Mouse (Mus musculus) hindbrain, embryonic 16.5 days (tissue): ENCODE measurements around the gene Chn2. TPM values are rescaled to one million over a fixed set of nuclear protein-coding genes. Genes with fewer than 3 reads are reported as not detected.

ENCODE experiments used
- ATAC-seq: fragments of 200-750 bp; cut with Nextera tagmentation; 2 replicates; pipeline ENCODE4 v1.8.0; 2017; ENCODE audit warnings: moderate TSS enrichment, moderate library complexity
- H3K27ac ChIP-seq: fragments of 300-500 bp; sonication (generic); 2 replicates; pipeline ENCODE4 v1.5.1; 2014; ENCODE audit warnings: low read depth, mild to moderate bottlenecking, control low read depth, low read length, moderate library complexity
- H3K27me3 ChIP-seq: fragments of 300-500 bp; sonication (generic); replicated peaks from 2 replicates; pipeline ENCODE4 v1.6.1; 2014; ENCODE audit warnings: low read length; ENCODE audit not compliant: control insufficient read depth, insufficient read depth
- H3K36me3 ChIP-seq: fragments of 300-500 bp; sonication (generic); 2 replicates; pipeline ENCODE4 v1.6.1; 2014; ENCODE audit warnings: mild to moderate bottlenecking, low read length, moderate library complexity, mixed read lengths; ENCODE audit not compliant: control insufficient read depth, insufficient read depth
- H3K4me1 ChIP-seq: fragments of 300-500 bp; sonication (generic); 2 replicates; pipeline ENCODE4 v1.6.1; 2014; ENCODE audit warnings: low read depth, low read length; ENCODE audit not compliant: control insufficient read depth, insufficient read depth
- H3K4me2 ChIP-seq: fragments of 300-500 bp; sonication (generic); 2 replicates; pipeline ENCODE4 v1.6.1; 2014; ENCODE audit warnings: mild to moderate bottlenecking, low read length, control low read depth, moderate library complexity
- H3K4me3 ChIP-seq: fragments of 300-500 bp; sonication (generic); 2 replicates; pipeline ENCODE4 v1.5.1; 2014; ENCODE audit warnings: mild to moderate bottlenecking, low read length, control low read depth, moderate library complexity
- H3K9ac ChIP-seq: fragments of 300-500 bp; sonication (generic); 2 replicates; pipeline ENCODE4 v1.6.1; 2014; ENCODE audit warnings: low read depth, mild to moderate bottlenecking, control low read depth, low read length, moderate library complexity
- H3K9me3 ChIP-seq: fragments of 300-500 bp; sonication (generic); 2 replicates; pipeline ENCODE4 v1.6.1; 2014; ENCODE audit warnings: mild to moderate bottlenecking, low read length, moderate library complexity; ENCODE audit not compliant: control insufficient read depth
- WGBS: fragments of 180-500 bp; shearing (Covaris S2); extraction: QIAGEN DNeasy Blood & Tissue Kit; methylation state at CpG from one replicate; pipeline ENCODE4 v1.1.7; 2014; 5-methylcytosine and 5-hydroxymethylcytosine counted together
- polyA plus RNA-seq: library from polyadenylated mRNA; unstranded; fragments of >200 nt; fragmentation: Nextera tagmentation; extraction: Ambion mirVana; gene quantifications from 2 replicates; pipeline ENCODE4 v1.2.1, GENCODE M21; 2015

Chn2 gene
- polyA plus RNA-seq, 1 experiment from 2014 or later, result 24.4 TPM

DNA sequence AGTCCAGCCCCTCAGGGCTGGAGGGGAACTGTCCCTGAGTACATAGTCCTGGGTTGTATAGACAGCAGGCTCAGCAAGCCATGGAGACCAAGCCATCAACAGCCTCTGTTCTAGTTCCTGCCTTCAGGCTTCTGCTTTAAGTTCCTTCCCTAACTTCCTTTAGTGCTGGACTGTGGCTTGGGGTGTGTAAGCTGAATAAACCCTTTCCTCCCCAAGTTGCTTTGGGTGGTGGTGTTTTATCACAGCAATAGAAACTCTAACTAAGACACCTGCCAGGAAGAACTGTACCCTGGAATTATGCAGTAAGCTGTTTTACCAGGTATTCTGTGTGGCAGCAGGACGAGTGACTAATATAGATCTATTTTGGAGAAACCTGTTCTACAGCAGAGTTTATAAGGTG lies 280.9 kb downstream of the Chn2 start:
- Histone ChIP-seq H3K4me2 (no peak overlapping the region), H3K4me3 (no peak overlapping the region), H3K4me1 (no peaks in the 10 kb centered on the region), H3K36me3 (no peaks in the 10 kb centered on the region), H3K27me3 (peaks cover 7% of the 10 kb centered on the region), H3K27ac (no peak overlapping the region), H3K9ac (no peak overlapping the region), H3K9me3 (no peaks in the 10 kb centered on the region)
- WGBS, result 82% methylated on average over 1 of the region's 1 CpGs
- ATAC-seq, result no peak

DNA sequence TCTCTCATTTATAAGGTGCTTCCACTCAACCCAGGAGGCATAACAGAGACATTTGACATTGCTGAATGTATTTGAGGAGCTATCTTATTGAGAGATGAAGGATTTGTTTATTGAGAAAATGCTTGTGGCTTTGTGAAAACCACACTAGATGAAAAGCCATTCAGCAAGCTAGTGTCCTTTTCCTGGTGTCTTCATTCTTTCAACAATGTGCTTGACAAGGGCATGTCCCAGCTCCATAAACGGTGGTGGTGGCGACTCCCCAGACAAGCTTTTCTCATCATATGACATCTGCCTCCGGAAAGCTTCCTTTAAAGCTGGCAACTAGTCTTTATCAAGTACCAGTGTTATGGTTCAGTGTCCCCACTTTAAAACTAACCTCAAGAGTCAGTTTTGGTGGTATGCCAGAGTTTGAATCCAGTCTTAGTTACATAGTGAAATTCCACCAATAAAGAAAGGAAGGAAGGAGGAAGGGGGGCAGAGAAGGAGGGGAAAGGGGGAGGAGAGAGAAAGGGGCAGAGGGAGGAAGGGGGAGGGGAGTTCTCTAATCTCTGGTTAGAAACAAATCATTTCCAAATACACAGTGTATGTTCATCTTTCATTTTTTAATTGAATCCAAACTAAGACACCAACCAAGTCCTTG lies 286.0 kb downstream of the Chn2 start, which contains the start of gene Prr15:
TSS of gene Prr15 (plus strand) at position 590 of the 640 bp plus-strand sequence.
- Histone ChIP-seq H3K9ac (peak within 1 kb of the TSS; percentile 36), H3K4me2 (peak within 1 kb of the TSS; percentile 98), H3K27me3 (peaks cover 20% of the 10 kb centered on the region), H3K9me3 (no peaks in the 10 kb centered on the region), H3K27ac (no peak within 1 kb of the TSS), H3K36me3 (no peaks in the 10 kb centered on the region), H3K4me1 (peaks cover 11% of the 10 kb centered on the region), H3K4me3 (peak within 1 kb of the TSS; percentile 49)
- ATAC-seq, result no peak
- WGBS, result 70% methylated on average over 3 of the region's 3 CpGs

DNA sequence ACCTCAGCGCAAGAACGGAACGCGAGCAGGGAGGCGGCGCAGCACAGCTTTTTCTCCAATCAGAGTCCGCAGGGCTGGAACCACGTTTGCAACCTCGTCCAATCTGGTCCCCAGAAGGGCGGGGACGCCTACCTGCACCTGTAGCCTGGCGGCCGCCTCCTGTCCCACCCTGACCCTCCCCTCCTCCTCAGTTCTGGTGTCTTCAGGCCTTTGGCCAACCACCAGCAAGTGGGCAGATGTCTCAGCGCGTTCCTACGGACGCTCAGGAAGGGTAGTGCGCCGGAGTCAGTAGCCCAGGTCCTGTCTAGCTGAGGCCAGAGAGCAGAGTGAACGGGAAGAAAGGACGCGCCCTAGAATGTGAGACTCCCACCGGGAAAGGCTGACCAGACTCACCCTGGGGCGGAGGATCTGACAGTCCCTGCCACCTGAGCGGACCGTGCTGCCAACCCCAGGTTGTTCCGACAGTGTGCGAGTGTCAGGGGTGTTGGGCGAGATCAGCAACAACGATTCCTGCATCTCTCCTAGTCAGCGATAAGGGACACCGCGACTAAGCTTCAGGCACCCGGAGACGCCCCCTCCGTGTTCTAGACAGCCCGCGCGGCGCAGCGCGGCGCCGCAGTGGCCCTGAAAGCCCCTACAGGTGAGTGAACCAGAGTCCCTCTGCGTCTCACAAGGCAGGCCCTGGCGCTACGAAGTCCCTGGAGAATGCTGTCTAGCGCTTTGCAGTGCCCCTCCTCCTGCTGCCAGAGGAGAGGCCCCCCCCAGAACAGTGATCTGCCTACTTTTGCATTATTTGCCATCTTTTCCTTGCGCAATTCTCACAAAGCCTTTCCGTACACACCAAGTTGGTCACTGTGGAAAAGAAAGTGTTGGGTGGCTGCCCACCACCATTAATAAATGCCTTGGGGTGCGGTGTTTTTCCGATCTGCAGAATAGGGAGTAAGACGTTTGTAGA lies 287.6 kb downstream of the Chn2 start:
- Histone ChIP-seq H3K27ac (no peak overlapping the region), H3K4me2 (peak overlapping the region; percentile 98), H3K4me3 (peak overlapping the region; percentile 49), H3K9me3 (no peaks in the 10 kb centered on the region), H3K27me3 (peaks cover 20% of the 10 kb centered on the region), H3K36me3 (no peaks in the 10 kb centered on the region), H3K4me1 (peaks cover 11% of the 10 kb centered on the region), H3K9ac (peak overlapping the region; percentile 36)
- ATAC-seq, result peak; percentile 93
- under 1% methylated on average over 53 of the region's 53 CpGs for WGBS

DNA sequence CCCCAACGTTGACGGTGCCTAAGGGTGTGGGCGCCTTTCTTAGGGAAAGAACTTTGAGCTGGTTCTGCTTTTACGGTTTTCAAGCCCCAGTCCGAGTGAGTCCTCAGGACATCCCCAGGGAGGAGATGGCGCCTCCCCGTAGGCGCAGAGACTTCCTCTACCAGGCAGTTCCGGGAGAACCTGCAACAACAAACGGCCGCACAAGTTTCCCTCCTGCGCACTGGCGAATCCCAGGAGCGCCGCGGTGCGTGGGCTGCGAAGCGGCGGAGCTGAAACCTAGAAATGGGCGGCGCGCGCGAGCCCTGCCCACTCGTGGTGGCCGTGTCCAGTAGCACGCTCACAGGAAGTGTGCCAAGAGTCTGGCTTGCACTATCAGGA lies 288.3 kb downstream of the Chn2 start:
- H3K4me3 ChIP-seq, result peak overlapping the region; percentile 49
- peak overlapping the region; percentile 36 for H3K9ac ChIP-seq
- no peak for ATAC-seq
- under 1% methylated on average over 28 of the region's 28 CpGs for WGBS
- H3K9me3 ChIP-seq, result no peaks in the 10 kb centered on the region
- H3K27me3 ChIP-seq, result peaks cover 20% of the 10 kb centered on the region
- peak overlapping the region; percentile 98 for H3K4me2 ChIP-seq
- H3K36me3 ChIP-seq, result no peaks in the 10 kb centered on the region
- H3K27ac ChIP-seq, result no peak overlapping the region
- H3K4me1 ChIP-seq, result peaks cover 15% of the 10 kb centered on the region

DNA sequence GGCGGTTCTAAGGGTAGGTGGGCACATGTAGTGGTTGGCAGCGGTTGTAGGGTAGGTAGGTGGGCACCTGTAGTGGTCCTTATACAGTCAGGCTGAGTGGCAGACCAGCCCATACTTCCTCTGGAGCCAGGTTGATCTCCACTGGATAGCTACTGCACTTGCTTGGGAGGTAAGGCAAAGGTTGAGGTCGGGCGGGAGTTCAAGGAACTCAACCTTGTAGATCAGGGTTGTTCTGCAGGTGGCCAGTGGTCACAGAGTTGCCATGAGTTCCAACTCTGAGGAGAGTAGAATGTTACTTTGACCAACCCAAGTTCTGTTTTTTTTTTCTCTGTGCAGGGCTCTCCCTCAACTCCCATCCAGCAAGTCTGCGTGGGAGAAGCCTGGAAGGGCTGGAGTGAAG lies 289.4 kb downstream of the Chn2 start:
- H3K4me2 ChIP-seq, result no peak overlapping the region
- peaks cover 17% of the 10 kb centered on the region for H3K4me1 ChIP-seq
- ATAC-seq, result no peak
- H3K27me3 ChIP-seq, result peaks cover 20% of the 10 kb centered on the region
- H3K9ac ChIP-seq, result no peak overlapping the region
- H3K36me3 ChIP-seq, result no peaks in the 10 kb centered on the region
- H3K27ac ChIP-seq, result no peak overlapping the region
- H3K4me3 ChIP-seq, result no peak overlapping the region
- WGBS, result 94% methylated on average over 5 of the region's 5 CpGs
- H3K9me3 ChIP-seq, result no peaks in the 10 kb centered on the region

DNA sequence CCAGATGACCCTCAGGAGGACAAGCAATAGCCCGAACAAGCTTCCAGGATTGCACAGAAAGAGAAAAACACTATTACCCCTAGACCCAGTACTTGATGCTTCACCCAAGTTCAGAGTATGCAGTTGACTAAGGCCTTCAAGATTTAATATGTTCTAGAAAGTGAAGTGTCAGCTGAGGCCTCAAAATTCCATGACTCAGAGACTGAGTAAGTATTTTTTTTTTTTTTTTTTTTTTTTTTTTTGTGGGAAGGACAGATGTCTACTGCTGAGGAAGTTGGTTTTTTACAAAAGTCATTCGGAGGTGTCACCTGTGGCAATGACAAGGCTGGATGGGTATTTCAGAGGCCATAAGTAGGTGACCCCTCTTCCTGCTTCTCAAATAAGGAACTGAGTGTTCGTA lies 290.2 kb downstream of the Chn2 start:
- Histone ChIP-seq H3K36me3 (no peaks in the 10 kb centered on the region), H3K9me3 (no peaks in the 10 kb centered on the region), H3K9ac (no peak overlapping the region), H3K4me2 (no peak overlapping the region), H3K4me1 (peaks cover 17% of the 10 kb centered on the region), H3K4me3 (no peak overlapping the region), H3K27me3 (peaks cover 16% of the 10 kb centered on the region), H3K27ac (no peak overlapping the region)
- WGBS, result 90% methylated on average over 3 of the region's 3 CpGs
- no peak for ATAC-seq

DNA sequence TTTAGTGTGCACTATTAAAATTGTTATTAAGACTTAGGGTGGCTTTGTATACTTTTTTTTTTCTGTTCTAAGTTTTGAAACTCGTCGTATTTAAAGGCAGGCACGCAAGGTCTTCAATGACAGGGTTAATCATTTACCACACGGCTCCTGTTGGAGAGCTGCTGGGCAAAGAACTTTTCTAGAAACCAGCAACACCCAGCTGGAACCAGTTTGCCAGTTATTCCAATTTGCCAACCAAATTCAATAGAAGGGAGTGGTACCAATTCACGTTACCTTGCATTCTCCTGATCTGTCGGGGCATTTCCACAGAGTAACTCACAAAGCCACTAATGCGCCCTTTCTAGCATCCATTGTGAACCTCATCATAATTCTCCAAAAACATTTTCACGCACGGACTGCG lies 290.8 kb downstream of the Chn2 start:
- Histone ChIP-seq H3K9ac (no peak overlapping the region), H3K9me3 (no peaks in the 10 kb centered on the region), H3K4me1 (peaks cover 17% of the 10 kb centered on the region), H3K36me3 (no peaks in the 10 kb centered on the region), H3K27ac (no peak overlapping the region), H3K4me2 (no peak overlapping the region), H3K4me3 (no peak overlapping the region), H3K27me3 (peaks cover 13% of the 10 kb centered on the region)
- no peak for ATAC-seq
- 66% methylated on average over 10 of the region's 10 CpGs for WGBS

DNA sequence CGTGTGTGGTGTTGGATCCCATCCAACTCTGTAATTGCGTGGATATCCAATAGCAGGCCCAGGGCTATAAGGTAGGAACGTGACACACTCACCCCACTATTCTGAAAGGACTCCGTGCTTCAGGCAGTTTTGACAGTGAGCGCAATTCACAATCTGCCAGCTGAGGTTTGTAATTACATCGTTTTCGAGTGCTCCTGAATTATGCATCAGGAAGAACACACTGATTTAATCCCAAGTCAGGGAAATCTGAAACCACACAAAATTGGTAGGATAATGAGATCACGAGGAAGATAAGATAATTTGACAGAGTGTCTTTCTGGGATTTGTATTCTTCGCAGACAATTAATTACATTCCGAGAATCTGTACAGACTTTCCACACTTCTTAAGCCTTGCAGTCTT lies 292.4 kb downstream of the Chn2 start:
- peaks cover 17% of the 10 kb centered on the region for H3K4me1 ChIP-seq
- peaks cover 10% of the 10 kb centered on the region for H3K27me3 ChIP-seq
- peak; percentile 46; the same call in 1 of the 2 replicates for ATAC-seq
- H3K9me3 ChIP-seq, result no peaks in the 10 kb centered on the region
- 22% methylated on average over 10 of the region's 10 CpGs for WGBS
- no peak overlapping the region for H3K9ac ChIP-seq
- no peaks in the 10 kb centered on the region for H3K36me3 ChIP-seq
- H3K27ac ChIP-seq, result no peak overlapping the region
- no peak overlapping the region for H3K4me3 ChIP-seq
- H3K4me2 ChIP-seq, result no peak overlapping the region

DNA sequence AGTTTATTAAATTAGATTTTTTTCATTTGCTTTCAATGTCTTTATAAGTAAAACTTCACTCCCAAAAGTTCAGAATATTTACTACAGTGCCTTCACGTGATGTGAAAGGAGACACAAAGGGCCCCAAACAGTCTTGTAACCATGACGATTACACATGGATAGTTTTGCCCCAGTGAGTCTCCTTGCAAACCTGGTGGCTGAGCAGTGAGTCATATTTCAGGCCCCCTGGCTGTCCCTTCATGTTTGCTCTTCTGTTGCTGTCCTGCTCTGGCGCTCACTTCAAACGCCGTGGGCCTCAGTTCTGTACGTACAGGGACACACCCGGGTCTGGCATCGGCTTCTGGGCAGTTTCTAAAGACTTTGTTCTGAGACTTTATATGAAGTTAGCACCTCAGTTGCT lies 292.8 kb downstream of the Chn2 start:
- no peaks in the 10 kb centered on the region for H3K9me3 ChIP-seq
- no peaks in the 10 kb centered on the region for H3K36me3 ChIP-seq
- no peak overlapping the region for H3K9ac ChIP-seq
- H3K27ac ChIP-seq, result no peak overlapping the region
- H3K4me1 ChIP-seq, result peaks cover 13% of the 10 kb centered on the region
- H3K27me3 ChIP-seq, result peaks cover 10% of the 10 kb centered on the region
- no peak for ATAC-seq
- H3K4me3 ChIP-seq, result no peak overlapping the region
- H3K4me2 ChIP-seq, result no peak overlapping the region; the same call in 1 of the 2 replicates
- 34% methylated on average over 8 of the region's 8 CpGs for WGBS
